Comparison of ENCODE assay signal across 19 mouse cellular contexts in the genomic region with DNA sequence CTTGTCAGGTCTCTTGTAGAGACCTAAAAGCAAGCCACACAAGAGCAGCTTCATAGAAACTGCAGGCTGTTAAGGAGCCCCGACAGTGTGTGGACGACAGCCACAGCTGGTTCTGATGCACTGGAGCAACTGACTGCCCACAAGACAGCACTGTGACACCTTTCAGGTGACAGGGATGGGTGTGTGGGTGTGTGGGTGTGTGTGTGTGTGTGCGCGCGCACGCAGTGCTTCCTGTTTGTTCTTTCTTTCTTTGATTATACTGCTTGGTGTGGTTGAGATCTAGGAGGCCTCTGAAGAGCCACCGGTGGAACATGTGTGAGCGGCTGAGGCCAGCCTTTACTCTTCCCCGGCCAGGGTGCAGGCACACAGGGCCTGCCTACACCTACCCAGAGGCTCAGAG. TPM values are rescaled to one million over a fixed set of nuclear protein-coding genes. Genes with fewer than 3 reads are reported as not detected.
A peak's percentile ranks its signal among the peaks of the same experiment; 100 is the strongest.
DNase-seq lines count a peak whose midpoint lies in the region; ATAC-seq and TF ChIP-seq lines count a peak whose summit lies in the region.
"Had no signal": no experiment of that assay in that cellular context is flagged by ENCODE, and none has a peak within 500 bp of the region (broad histone marks: within the 10 kb centered on the region; RNA-seq: fewer than 3 reads in every experiment).

No protein-coding gene starts in this region.

- peak; percentile 49 for ATAC-seq in neutrophil, adult 5-6 weeks (ENCODE audit: extremely low read depth, insufficient number of reproducible peaks, low FRiP score, poor library complexity, severe bottlenecking)
- ATAC-seq in midbrain, embryonic 15.5 days (replicated peaks) = no peak
- ATAC-seq: forebrain, postnatal 0 days had no signal

- H3K4me1 ChIP-seq in spleen, adult 2 months (ENCODE audit: control insufficient read depth, insufficient read depth, insufficient read length) = peaks cover 16% of the 10 kb centered on the region; the same call in 1 of the 2 replicates
- peaks cover 7% of the 10 kb centered on the region for H3K4me1 ChIP-seq in brown adipose tissue, adult 24 weeks (ENCODE audit: control insufficient read depth, insufficient read depth, insufficient read length, low read length)
- H3K4me1 ChIP-seq in midbrain, embryonic 15.5 days = no peaks in the 10 kb centered on the region
- H3K4me1 ChIP-seq: hindbrain, embryonic 13.5 days had no signal

- no peaks in the 10 kb centered on the region for H3K9me3 ChIP-seq in midbrain, embryonic 15.5 days
- H3K9me3 ChIP-seq: hindbrain, embryonic 13.5 days; limb, embryonic 15.5 days had no signal

- no peak overlapping the region for H3K4me2 ChIP-seq in midbrain, embryonic 15.5 days
- H3K4me2 ChIP-seq: hindbrain, embryonic 13.5 days; limb, embryonic 15.5 days; midbrain, embryonic 11.5 days had no signal

- peak overlapping the region; percentile 96 for H3K27ac ChIP-seq in spleen, adult 2 months (ENCODE audit: insufficient read depth, low read length)
- 0 out of 2 replicates have a peak overlapping the region, but pooled peaks have one; percentile 13 for H3K27ac ChIP-seq in brown adipose tissue, adult 24 weeks (replicated peaks; ENCODE audit: low read depth, low read length)
- H3K27ac ChIP-seq in midbrain, embryonic 15.5 days = no peak overlapping the region
- H3K27ac ChIP-seq: hindbrain, embryonic 13.5 days; limb, embryonic 15.5 days had no signal

- H3K9ac ChIP-seq in midbrain, embryonic 15.5 days = no peak overlapping the region
- H3K9ac ChIP-seq: forebrain, postnatal 0 days; hindbrain, embryonic 13.5 days; limb, embryonic 15.5 days had no signal

- no peak for TF ChIP-seq CTCF in spleen, adult 2 months (IDR thresholded peaks at IDR 0.05; ENCODE audit: extremely low read depth, insufficient read depth, insufficient read length, insufficient replicate concordance)

- H3K4me3 ChIP-seq in spleen, adult 2 months (ENCODE audit: extremely low read depth, insufficient read depth, insufficient read length) = no peak overlapping the region
- H3K4me3 ChIP-seq in brown adipose tissue, adult 24 weeks (ENCODE audit: insufficient read depth, low read depth, low read length) = no peak overlapping the region
- H3K4me3 ChIP-seq in midbrain, embryonic 15.5 days = no peak overlapping the region
- H3K4me3 ChIP-seq: hindbrain, embryonic 13.5 days; limb, embryonic 15.5 days had no signal

- 0 out of 2 replicates have a peak, but pooled peaks cover 2% of the 10 kb centered on the region for H3K36me3 ChIP-seq in spleen, adult 2 months (ENCODE audit: control insufficient read depth, insufficient read depth, low read length)
- H3K36me3 ChIP-seq in midbrain, embryonic 15.5 days (replicated peaks) = no peaks in the 10 kb centered on the region

- TF ChIP-seq POLR2A in spleen, adult 2 months (IDR thresholded peaks at IDR 0.05; ENCODE audit: low read depth, low read length) = no peak; the same call in 1 of the 2 replicates

- H3K27me3 ChIP-seq in spleen, adult 2 months (ENCODE audit: control insufficient read depth, insufficient read depth, low read length) = no peaks in the 10 kb centered on the region
- H3K27me3 ChIP-seq in midbrain, embryonic 15.5 days (replicated peaks) = no peaks in the 10 kb centered on the region
- H3K27me3 ChIP-seq: CH12.LX; hindbrain, embryonic 13.5 days; limb, embryonic 15.5 days had no signal

- 72% methylated on average over 9 of the region's 9 CpGs for WGBS in spleen, adult 2 months
- WGBS in midbrain, embryonic 15.5 days = 95% methylated on average over 9 of the region's 9 CpGs

- peak; percentile 26 to 61 for DNase-seq in spleen, adult 2 months (ENCODE audit: low read depth in 1 of 2, low spot score in 2 of 2)
- no peak for DNase-seq in spleen, postnatal 14 days (ENCODE audit: low spot score in 2 of 2)
- DNase-seq in thymus, postnatal 36 days = peak; percentile 78 to 83
- no peak for DNase-seq in right cerebral cortex, postnatal 36 days (ENCODE audit: low spot score in 2 of 2)
- no peak for DNase-seq in ovary, adult 18-20 months (ENCODE audit: low spot score)
- DNase-seq: adrenal gland, adult 8-10 months; cerebellum, adult 11 months; forebrain, postnatal 0 days; kidney, adult 2 months; kidney, postnatal 14 days; lung, adult 18-20 months; right cerebral cortex, adult 18-20 months had no signal

RNA-seq across cellular contexts. Expression of a gene that starts 26.4 kb away (rescaled TPM):
- polyA plus RNA-seq in spleen, adult 2 months (2012; rRNA removed) = 0.68 and 1.2 TPM in 2 replicates
- polyA plus RNA-seq in brown adipose tissue, adult 24 weeks (2012; ENCODE audit: insufficient read depth, insufficient read length, missing spikeins) = 1.3 TPM in 1 of 2 replicates, not detected in the other
- total RNA-seq in neutrophil, adult 5-6 weeks (2017) = 1.1 and 2.0 TPM in 2 replicates
- 0.43 and 0.52 TPM in 2 replicates for polyA plus RNA-seq in midbrain, embryonic 15.5 days (2015; fragmentation: Nextera tagmentation; extraction: Ambion mirVana)

Comparison
In these comparisons a context has a peak if more than half of its experiments do, and no peak if none do; other contexts are left out.
1. DNase-seq: peak in spleen, adult 2 months (2 of 2) and thymus, postnatal 36 days (2 of 2); none in spleen, postnatal 14 days (0 of 2), right cerebral cortex, postnatal 36 days (0 of 2) and ovary, adult 18-20 months (single experiment).